Mouse (Mus musculus): Measurements from ENCODE around the gene Sec23a.
"Not testable (repeated sequence)": the region's sequence is repeated elsewhere in the genome, so short reads cannot be mapped to it uniquely, and the experiment has no call there.

The Sec23a gene

DNA sequence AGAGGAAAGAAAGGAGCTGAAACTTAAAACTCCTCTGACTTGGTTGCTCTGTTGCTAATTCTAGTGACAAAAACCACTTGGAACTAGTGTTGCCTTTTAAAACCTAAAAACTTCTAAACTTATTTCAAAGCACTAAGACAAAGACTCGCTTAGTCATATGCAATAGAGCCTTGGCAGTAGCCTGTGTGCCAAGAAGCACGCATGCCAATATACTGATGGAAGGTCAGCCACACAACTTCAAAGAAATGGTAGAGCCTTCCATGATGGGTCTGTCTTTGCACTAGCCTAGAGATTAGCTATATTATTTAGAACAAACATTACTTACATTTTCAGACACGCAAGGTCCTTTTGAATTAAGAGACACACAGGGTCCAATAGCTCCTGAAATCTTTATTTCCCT lies 26.1 kb downstream of the Sec23a start:
- DNase-seq (ENCODE audit: low read depth, low spot score) = no peak

DNA sequence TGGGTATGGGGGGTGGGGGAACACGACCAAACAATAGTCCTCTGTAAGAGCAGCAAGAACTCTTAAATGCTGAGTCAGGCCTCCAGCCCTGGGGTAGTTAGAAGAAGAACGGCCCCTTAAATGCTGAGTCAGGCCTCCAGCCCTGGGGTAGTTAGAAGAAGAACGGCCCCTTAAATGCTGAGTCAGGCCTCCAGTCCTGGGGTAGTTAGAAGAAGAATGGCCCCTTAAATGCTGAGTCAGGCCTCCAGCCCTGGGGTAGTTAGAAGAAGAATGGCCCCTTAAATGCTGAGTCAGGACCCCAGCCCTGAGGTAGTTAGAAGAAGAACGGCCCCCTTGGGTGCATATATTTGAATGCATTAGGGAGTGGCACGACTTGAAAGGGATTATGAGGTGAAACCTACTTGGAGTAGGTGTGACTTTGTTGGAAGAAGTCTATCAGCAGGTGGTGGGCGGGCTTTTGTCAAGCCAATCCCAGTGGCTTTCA lies 30.6 kb downstream of the Sec23a start:
- not testable (repeated sequence) for DNase-seq (ENCODE audit: low read depth, low spot score)

DNA sequence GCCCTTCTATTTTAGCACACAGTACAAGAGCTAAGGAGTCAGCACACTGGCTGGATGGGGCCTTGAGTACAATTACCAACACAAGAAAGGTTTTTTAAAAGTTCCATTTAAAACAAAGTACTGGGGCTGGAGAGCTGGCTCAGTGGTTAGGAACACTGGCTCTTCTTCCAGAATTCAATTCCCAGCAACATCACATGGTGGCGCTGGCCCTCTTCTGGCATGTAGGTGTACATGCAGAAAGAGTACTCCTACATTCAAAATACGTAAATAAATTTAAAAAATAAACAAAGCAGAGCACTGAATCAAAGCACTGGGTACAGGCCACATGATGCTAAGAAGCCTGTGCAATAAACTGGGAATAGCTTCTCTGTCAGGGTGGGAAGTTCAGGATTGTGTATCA lies 34.9 kb downstream of the Sec23a start:
- peak; percentile 30 for DNase-seq (ENCODE audit: low read depth, low spot score)

DNA sequence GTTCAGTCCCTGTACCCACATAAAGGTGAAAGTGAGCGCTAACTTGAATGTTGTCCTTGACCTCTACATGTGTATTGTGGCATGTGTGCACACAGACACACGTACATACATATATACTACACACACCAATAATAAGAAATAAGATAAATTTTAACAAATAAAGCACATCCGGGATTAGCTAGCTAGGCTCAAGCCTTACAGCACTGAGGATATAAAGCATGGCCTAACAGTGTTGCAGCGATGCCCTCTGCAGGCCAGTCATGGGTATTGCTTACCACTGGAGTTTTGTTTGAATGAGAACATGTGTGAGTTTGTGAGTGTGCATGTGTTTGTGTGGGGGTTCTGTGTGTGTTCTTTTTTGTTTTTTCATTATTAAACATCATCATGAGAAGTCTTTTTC lies 47.2 kb downstream of the Sec23a start:
- DNase-seq (ENCODE audit: low read depth, low spot score) = peak; percentile 38

DNA sequence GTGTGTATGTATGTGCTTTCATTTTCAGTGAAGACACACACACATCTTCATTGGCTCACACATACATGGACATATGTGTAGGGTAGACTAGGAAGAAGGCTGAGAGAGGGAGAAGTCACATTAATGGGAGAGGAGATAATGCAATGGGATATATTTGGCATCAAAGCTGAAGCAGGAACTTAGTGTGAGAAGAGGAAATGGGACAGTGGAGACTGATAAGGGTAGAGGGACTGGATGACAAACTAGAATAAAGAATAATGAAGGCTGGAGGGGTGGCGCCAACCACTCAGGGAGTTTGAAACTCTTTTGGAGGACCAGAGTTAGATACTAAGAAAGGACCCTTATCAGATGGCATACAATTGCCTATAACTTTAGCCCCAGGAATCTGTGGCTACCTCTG lies 51.0 kb downstream of the Sec23a start:
- DNase-seq (ENCODE audit: low read depth, low spot score) = no peak

DNA sequence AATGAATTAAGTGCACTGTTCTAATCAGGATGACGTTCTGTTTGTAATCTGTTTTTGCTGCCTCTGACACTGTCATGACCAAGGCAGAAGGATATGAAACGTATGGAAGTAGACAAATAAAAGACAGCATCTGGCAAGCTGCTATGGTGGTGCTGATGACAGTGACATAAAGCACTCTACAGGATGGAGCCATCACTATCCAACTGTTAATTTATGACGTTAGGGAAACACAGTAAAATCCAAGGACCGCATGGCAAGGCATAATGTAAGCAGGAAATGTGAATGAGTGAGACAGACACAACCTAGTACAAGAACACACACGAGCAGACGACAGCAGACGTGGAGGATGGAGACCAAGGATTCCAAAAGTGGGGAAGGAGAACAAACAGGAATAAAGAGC lies 55.2 kb downstream of the Sec23a start:
- DNase-seq (ENCODE audit: low read depth, low spot score) = no peak

DNA sequence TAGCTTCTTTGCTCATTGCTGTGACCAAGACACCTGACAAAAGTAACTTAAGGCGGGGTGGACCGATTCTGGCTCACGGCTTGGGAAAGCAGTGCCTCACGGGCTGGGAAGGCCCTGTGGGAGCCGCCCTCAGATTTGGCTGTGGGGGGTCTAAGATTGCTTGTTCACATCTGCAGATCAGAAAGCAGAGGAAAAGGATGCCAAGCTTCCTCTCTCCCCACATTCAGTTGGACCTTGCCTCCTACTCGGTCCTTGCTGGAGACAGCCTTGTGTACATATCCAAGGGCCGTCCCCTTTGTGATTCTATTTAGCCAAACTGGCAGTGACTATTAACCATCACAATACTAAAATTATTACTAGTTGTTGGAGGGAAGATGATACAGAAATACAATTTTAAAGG lies 55.7 kb downstream of the Sec23a start:
- DNase-seq (ENCODE audit: low read depth, low spot score) = no peak

DNA sequence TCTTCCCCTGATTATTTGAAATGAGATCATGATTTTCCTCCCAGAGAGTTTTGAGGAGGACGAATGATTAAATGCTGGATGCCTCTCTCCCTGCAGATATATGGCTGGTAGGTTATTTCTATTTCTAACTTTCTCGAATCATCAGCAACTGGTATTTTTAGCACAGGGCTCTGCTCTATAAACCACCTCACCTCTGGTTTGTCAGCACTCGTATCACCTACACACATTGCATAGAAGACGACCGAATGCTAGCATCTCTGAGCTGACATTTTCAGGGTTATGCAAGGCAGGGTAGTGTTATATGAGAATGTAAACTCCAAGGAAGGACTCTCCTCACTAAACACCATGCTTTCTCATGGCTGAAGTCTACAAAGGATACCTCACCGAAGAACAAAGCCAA lies 63.9 kb downstream of the Sec23a start:
- DNase-seq (ENCODE audit: low read depth, low spot score) = no peak

DNA sequence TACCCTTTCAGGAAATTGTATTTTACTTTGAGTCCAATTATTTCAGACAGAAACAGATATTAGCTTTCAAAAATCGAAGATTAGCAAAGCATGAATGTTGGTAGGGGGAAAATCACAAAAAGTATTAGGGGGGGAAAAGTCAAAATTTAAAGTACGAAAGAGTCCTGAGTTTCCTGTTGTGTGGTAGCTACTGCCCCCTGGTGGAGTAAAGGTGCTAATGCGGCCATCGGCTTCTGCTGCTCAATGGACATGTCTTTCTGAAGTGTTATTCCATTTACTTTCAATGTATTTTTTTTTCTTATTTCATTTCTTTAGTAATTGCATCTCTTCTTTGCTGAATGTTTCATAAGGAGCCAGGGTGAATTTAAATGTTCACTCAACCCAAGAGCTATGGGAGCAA lies 64.6 kb downstream of the Sec23a start:
- peak; percentile 57 for DNase-seq (ENCODE audit: low read depth, low spot score)

DNA sequence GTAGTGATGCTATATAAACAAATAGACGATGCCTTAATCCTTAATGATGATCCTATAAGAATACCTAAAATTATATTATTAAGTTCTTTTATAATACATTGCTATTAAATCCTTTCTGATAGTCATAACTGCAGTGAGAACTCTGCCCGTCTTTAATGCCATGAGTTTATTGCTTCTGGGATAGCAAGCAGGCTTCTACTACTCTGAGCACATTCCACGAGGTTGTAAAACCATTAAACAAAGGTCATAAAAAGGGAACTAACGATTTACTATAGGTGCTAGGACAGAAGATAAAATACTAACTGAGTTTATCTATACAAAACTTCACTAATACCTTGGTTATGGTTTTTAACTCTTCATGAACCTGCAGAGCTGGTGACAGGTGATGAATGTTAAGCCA lies 69.3 kb downstream of the Sec23a start:
- DNase-seq (ENCODE audit: low read depth, low spot score) = no peak

DNA sequence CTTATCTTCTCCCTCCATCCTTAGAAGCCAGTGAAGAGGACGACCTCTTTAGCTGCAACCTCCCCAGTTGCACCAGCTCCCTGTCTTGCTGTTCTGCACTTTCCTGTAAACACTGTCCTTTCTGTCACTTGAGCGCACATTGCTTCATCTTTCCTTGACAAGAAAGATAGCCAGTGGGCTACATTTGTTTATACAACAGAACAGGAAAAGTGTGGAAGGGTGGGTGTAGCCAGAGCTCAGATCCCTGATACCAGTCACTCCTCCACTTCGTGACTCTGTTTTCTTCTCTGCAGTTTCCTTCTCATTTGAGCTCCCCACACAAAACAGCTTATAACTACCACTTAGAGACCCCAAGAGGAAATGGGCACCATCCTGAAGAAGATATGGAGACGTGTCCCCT lies 77.2 kb downstream of the Sec23a start:
- no peak for DNase-seq (ENCODE audit: low read depth, low spot score)

DNA sequence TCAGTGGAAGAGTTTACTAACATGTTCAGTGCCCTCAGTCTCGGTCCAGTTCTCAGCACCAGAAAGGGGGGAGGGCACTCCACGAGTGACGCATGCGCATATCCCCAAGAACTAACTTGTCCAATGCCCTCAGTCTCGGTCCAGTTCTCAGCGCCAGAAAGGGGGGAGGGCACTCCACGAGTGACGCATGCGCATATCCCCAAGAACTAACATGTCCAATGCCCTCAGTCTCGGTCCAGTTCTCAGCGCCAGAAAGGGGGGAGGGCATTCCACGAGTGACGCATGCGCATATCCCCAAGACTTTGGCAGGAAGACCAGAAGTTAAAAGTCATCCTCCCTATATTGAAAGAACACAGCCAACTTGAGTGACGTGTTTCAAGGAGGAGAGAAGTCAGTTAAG lies 86.8 kb downstream of the Sec23a start:
- DNase-seq (ENCODE audit: low read depth, low spot score) = no peak

DNA sequence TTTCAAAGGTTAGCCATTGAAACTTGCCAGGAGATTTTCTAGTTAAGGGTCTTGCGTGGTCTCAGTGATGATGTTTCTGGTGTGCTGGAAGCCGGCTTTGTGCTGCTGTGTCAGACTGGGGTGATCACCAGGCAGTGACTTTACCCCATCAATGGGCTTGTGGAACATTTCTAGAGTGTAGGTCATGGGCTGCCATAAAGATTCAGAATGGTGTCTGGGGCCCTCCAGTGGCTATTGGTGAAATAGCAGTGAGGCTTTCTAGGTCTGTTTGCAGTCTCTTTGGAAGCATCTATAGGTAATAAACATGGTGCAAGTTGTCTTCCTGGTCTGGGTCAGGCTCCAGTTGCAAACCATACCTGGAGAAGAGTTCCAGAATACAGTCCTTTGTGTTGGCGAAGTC lies 87.8 kb downstream of the Sec23a start:
- DNase-seq (ENCODE audit: low read depth, low spot score) = peak; percentile 45

DNA sequence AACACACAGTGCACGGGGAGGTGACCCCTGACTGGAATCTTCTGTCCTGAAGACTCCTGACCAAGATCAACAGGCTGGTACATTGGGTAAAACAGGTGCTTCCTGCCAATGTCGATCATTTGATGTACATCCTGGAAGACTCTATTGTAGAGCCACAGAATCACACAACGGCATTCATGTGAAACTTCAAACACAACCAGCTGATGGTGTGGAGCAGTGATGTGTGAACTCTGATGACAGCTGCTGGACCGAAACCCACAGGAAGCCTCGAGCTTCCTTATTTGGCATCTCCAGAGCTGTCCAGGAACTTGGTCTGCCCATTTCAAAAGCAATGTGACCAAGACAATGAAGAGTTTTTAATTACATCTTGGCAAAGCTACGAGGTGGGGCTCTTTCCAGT lies 91.0 kb downstream of the Sec23a start:
- peak; percentile 64 for DNase-seq (ENCODE audit: low read depth, low spot score)

DNA sequence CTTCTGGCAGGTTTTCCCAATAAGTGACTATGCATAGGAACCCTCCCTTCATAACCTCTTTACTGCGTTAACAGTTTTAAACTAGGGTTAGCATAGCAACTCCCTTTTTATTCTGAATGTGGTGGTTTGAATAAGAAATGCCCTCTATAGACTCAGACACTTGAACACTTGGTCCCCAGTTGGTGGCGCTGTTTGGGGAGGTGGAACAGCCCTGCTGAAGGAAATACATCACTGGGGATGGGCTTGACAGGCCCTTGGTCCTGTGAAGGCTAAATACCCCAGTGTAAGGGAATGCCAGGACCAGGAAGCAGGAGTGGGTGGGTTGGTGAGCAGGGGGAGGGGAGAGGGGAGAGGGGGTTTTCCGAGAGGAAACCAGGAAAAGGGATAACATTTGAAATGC lies 92.3 kb downstream of the Sec23a start:
- peak; percentile 22 for DNase-seq (ENCODE audit: low read depth, low spot score)

DNA sequence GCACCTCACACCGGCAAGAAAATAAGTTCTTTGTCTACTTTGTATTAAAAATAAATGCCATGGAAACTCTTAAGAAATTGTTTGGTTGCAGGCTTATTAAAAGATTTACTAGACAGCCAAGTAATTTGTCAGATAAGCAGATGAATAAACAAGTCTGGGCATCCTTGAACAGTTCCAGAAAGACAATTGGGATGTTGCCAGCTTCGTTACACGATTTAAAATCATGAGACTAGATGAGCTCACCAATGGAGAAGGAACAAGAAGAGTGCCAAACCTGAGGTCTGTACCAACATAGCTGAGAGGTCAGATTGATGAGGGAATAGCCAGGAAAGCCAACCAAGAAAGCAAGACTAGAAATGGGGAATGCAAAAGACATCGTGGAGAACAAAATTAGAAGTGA lies 102.0 kb downstream of the Sec23a start:
- DNase-seq (ENCODE audit: low read depth, low spot score) = no peak
